Mouse (Mus musculus): Measurements from ENCODE around the gene Atp12a.

The Atp12a gene

DNA sequence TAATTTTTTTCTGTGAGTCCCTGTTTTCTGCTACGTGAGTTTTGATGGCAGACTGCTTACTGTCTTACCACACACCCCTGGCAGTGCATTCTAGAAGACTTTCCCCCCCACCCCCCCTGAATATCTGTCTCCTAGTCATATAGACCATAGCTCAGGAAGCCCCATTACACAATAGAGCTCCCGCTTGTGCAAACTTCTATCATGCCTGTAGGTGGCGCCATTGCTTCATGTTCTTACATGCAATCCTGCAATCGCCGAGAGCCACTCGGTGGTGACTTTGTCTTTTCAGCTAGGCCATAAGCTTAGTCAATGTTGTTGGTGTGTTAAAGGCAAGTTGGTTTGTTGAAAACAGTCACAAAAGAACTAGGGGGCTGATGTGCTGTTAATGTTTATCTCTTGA is 10.9 kb downstream of the Atp12a start:
- in situ Hi-C loops (cut with MboI; ENCODE audit: low sequenced_read_pairs), result no loop called here

- in situ Hi-C loops (cut with MboI; ENCODE audit: low sequenced_read_pairs), result no loop called here
Measured at GRCm38 (mm10) chr14:56377745-56378144, 12.9 kb downstream of the Atp12a start.

DNA sequence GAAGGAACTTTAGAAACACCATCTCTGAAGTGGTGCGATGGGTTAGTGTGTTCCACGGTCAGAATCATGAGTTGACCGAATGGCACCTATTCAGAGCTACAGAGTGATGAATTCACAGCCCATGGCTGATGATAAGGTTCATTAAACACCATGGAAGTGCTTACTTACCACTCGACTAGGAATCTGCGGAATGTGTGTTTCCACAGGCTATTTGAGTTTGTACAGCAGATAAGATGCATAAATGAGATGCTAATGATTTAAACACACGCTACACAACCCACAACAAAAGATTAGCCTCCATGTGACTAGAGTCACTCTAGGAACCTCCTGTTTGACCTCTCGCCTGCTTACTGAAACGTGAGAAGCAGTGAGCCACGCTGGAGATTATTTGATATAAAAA is 14.5 kb downstream of the Atp12a start:
- in situ Hi-C loops (cut with MboI; ENCODE audit: low sequenced_read_pairs), result no loop called here

DNA sequence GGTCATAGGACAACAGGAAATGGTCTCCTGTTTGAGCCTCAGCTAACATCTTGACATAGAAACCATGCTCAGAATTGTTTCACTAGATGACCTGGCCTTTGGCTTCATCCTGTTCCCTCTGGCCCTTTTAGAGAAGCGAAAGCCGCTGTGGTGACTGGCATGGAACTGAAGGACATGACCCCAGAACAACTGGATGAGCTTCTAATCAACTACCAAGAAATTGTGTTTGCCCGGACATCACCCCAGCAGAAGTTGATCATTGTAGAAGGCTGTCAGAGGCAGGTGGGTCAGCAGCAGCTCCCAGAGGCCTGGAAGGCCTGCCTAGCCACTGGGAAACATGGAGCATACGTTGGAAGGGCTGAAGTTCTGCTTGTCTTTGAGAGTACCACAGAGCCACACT is 17.5 kb downstream of the Atp12a start:
- in situ Hi-C loops (cut with MboI; ENCODE audit: low sequenced_read_pairs), result no loop called here

- in situ Hi-C loops (cut with MboI; ENCODE audit: low sequenced_read_pairs), result no loop called here
Measured at GRCm38 (mm10) chr14:56390247-56390646, 25.4 kb downstream of the Atp12a start.

GRCm38 (mm10) chr14:56393704-56394312 is 28.9 kb downstream of the Atp12a start:
- in situ Hi-C loops (cut with MboI; ENCODE audit: low sequenced_read_pairs), result no loop called here

DNA sequence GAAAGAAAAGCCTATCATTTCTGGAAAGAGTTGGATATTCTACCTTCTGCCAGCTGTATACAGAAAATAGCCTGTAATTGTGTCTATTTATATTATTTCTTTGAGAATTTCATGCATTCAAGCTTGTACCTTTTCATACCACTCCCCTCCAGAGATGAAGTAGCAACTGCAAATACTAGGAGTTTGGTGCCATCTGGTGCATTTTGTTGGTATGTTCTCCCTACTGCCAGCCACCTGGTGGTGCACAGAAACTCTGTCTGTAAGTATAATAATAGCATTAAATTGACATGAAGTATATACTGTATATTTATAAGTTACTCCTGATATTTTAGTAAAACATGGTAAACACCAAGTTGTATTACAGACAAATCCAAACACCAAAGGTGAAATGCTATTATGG is 33.1 kb downstream of the Atp12a start:
- in situ Hi-C loops (cut with MboI; ENCODE audit: low sequenced_read_pairs), result no loop called here

DNA sequence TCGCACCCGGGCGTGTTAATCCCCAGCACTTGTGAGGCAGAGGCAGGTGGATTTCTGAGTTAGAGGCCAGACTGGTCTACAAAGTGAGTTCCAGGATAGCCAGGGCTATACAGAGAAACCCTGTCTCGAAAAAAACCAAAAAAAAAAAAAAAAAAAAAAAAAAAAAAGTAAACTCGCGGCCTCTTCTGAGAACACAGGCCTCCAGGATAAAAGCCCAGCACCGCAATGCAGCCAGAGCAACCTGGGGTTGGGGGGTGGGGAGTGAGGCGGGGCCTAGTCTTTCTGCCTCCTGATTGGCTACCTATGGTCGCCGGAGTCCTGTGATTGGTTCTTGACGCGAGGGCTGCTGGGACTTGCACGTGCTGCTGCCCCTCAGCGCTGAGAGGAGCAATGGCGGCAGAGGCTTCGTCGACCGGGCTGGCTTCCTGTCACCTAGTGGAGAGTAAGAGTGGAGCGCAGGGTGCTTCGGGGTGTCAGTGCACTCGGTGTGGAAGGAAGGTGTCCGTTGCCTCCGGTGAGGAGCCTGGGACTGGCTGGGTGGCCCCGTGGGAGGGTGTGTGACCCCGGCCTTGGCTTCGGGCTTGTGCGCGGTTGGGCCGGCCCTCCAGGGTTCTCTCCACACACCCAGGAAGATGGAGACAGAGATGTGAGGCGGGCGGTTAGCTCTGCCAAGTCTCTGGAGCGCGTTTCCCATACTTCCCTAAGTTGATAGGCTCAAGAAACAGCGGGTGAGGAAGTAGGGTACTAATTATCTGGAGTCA is 37.6 kb downstream of the Atp12a start, which contains the start of gene Rnf17:
Gene Rnf17, plus strand, starts transcription at position 271 of the 761 bp plus-strand sequence.
- in situ Hi-C loops (cut with MboI; ENCODE audit: low sequenced_read_pairs), result no loop called here

- in situ Hi-C loops (cut with MboI; ENCODE audit: low sequenced_read_pairs), result no loop called here
Measured at GRCm38 (mm10) chr14:56403072-56403375, 38.2 kb downstream of the Atp12a start.
